Mouse (Mus musculus) hindbrain, embryonic 10.5 days (tissue): Measurements from ENCODE around the gene Fbxo48. TPM values are rescaled to one million over a fixed set of nuclear protein-coding genes. Genes with fewer than 3 reads are reported as not detected.

ENCODE experiments used
- DNase-seq: peaks from one replicate; pipeline ENCODE4 v3.0.0-alpha.2; 2017; ENCODE audit warnings: low spot score
- H3K27ac ChIP-seq: fragments of 300-500 bp; sonication (generic); 2 replicates; pipeline ENCODE4 v1.5.1; 2016; ENCODE audit warnings: mild to moderate bottlenecking, moderate library complexity
- H3K27me3 ChIP-seq: fragments of 300-500 bp; sonication (generic); 2 replicates; pipeline ENCODE4 v1.6.1; 2016; ENCODE audit warnings: mild to moderate bottlenecking; ENCODE audit not compliant: poor library complexity, insufficient read depth, severe bottlenecking
- H3K36me3 ChIP-seq: fragments of 300-500 bp; sonication (generic); 2 replicates; pipeline ENCODE4 v1.6.1; 2016; ENCODE audit warnings: mild to moderate bottlenecking, moderate library complexity
- H3K4me1 ChIP-seq: fragments of 300-500 bp; sonication (generic); replicated peaks from 2 replicates; pipeline ENCODE4 v1.6.1; 2016; ENCODE audit warnings: mild to moderate bottlenecking
- H3K4me3 ChIP-seq: fragments of 300-500 bp; sonication (generic); 2 replicates; pipeline ENCODE4 v1.5.1; 2016; ENCODE audit warnings: mild to moderate bottlenecking, moderate library complexity
- H3K9me3 ChIP-seq: fragments of 300-500 bp; sonication (generic); 2 replicates; pipeline ENCODE4 v1.6.1; 2016; ENCODE audit warnings: mild to moderate bottlenecking, moderate library complexity
- WGBS: fragments of 180-500 bp; shearing (Covaris S2); methylation state at CpG from one replicate; pipeline ENCODE4 v1.1.7; 2016; 5-methylcytosine and 5-hydroxymethylcytosine counted together
- polyA plus RNA-seq: library from polyadenylated mRNA; unstranded; fragments of >200 nt; fragmentation: Nextera tagmentation; extraction: Ambion mirVana; gene quantifications from 2 replicates; pipeline ENCODE4 v1.2.1, GENCODE M21; 2016

Gene Fbxo48
- polyA plus RNA-seq, 1 experiment from 2014 or later: 1.2 TPM

DNA sequence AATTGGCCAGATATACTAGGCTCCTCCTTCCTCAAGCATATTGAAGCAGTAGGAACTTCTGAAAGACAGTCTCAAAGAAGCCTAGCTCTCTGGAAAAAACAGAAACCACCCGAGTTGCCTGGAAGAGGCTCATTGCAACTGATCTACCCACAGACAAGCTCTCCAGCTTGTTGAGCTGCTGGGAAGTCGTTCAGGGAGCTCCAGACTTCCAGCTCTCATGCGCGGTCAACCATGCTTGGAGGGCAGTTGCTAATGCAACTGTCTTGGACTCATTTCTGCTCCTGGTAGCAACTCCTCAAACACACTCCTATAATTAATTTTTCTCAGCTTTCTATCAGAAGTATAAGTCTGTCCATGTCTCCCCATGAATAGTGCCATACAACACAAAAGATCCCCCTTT is 8.2 kb upstream of the Fbxo48 start:
- Histone ChIP-seq H3K27me3 (no peaks in the 10 kb centered on the region), H3K36me3 (no peaks in the 10 kb centered on the region), H3K4me1 (peaks cover 11% of the 10 kb centered on the region; the same call in 1 of the 2 replicates), H3K27ac (no peak overlapping the region), H3K4me3 (no peak overlapping the region), H3K9me3 (no peaks in the 10 kb centered on the region)
- WGBS: 89% methylated on average over 4 of the region's 4 CpGs
- DNase-seq: no peak

DNA sequence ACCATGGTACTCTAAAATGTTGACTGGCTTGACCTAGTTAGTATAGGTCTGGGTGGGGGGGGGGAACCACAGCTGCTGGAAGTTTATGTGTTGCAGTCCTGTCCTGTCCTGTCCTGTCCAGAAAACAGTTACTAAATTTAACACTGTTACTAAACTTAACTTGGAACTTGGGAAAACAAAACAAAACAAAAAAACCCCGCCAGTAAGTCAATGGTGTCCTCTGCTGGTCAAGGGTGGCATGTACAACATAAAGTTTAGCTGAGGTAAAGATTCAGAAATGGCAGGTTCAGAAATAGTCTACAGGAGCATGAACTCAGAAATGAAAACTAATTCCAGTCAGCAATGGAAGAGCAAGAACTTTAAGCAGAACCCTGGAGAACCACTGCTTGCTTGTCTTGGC is 2.4 kb upstream of the Fbxo48 start:
- DNase-seq: peak; percentile 17
- Histone ChIP-seq H3K4me3 (no peak overlapping the region), H3K4me1 (peaks cover 20% of the 10 kb centered on the region), H3K27ac (no peak overlapping the region), H3K9me3 (no peaks in the 10 kb centered on the region), H3K27me3 (no peaks in the 10 kb centered on the region), H3K36me3 (peaks cover 6% of the 10 kb centered on the region; the same call in 1 of the 2 replicates)
- WGBS: 11% methylated on average over 1 of the region's 1 CpGs

DNA sequence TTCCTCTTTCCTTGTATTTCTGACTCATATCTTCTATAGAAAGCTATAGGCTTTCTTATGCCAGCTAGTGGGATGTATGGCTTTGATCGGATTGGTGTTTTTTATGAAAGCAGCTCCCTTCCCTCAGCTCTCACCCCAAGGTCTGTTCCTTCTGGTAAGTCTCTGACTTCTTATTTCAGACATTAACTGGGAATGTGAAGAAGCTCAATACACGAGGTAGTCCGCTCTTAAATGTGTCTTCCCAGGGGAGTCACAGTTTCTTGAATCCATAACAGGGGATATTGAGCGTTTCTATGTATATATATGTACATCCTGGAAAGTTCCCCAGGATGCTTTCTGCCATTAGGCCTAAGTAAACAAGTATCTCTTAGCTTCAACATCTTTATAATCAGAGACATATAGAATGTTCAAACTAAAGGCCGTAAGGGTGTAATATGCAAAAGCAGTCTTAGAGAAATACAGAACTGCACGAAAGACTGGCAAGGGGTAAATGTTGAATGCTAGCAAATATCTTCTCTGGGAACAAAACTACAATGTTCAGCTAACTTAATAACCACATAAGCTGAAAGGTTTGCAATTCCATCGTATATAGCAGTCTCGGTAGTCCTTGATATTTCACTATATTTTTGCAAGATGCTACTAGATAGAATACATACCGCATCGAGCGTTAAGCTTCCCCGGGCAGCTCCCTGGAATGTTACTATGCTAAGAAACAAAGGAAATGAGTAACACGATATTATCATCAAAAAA is 774 bp upstream of the Fbxo48 start:
- Histone ChIP-seq H3K27ac (peak overlapping the region; percentile 87), H3K27me3 (no peaks in the 10 kb centered on the region), H3K36me3 (peaks cover 11% of the 10 kb centered on the region; the same call in 1 of the 2 replicates), H3K9me3 (no peaks in the 10 kb centered on the region), H3K4me3 (peak overlapping the region; percentile 63), H3K4me1 (peaks cover 20% of the 10 kb centered on the region)
- 54% methylated on average over 13 of the region's 13 CpGs for WGBS
- no peak for DNase-seq

GRCm38 (mm10) chr11:16951761-16952010 is 511 bp downstream of the Fbxo48 start:
- no peak for DNase-seq
- WGBS: 9% methylated on average over 9 of the region's 9 CpGs
- H3K4me1 ChIP-seq: peaks cover 20% of the 10 kb centered on the region
- H3K27ac ChIP-seq: peak overlapping the region; percentile 87
- peaks cover 19% of the 10 kb centered on the region for H3K36me3 ChIP-seq
- peak overlapping the region; percentile 63 for H3K4me3 ChIP-seq
- no peaks in the 10 kb centered on the region for H3K27me3 ChIP-seq
- no peaks in the 10 kb centered on the region for H3K9me3 ChIP-seq

DNA sequence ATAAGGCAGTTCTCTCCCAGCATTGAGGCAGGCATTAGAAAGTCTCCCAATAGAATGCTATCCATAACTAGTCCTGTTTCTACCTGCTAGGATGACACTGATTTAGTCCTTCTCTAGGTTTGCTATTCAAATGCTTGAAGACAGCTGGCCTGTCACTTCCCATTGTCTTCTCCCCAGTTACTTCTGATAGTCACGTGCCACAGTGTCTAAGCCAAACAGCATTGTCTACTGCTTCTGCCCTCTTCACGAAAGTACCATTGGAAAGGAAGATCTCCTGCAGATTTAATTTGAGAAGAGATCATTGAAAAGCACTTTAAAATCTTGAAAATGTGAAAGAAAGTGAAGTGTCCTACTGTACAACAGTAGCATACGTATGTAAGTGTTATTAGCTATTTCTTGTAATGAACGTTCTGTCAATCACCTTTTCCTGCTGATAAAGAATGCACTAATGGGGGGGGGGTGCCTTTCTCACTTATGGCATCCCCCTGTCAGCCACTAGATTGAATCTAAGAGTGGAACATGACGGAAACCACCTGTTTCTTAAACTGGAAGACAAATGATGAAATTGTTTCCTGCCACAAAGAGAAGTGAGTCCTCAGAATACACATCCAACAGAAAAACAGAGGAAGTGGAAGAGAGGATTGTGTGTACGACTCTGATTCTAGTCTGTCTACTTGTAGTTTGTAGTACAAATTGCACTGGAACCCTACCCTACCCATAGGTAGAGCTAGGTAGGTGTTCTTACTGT is 5.1 kb downstream of the Fbxo48 start:
- peaks cover 26% of the 10 kb centered on the region for H3K36me3 ChIP-seq
- peaks cover 11% of the 10 kb centered on the region for H3K4me1 ChIP-seq
- H3K9me3 ChIP-seq: no peaks in the 10 kb centered on the region
- WGBS: 89% methylated on average over 6 of the region's 6 CpGs
- no peak overlapping the region for H3K4me3 ChIP-seq
- H3K27ac ChIP-seq: no peak overlapping the region
- no peaks in the 10 kb centered on the region for H3K27me3 ChIP-seq
- DNase-seq: no peak

GRCm38 (mm10) chr11:16957030-16957429 is 5.9 kb downstream of the Fbxo48 start:
- H3K9me3 ChIP-seq: no peaks in the 10 kb centered on the region
- no peaks in the 10 kb centered on the region for H3K27me3 ChIP-seq
- peaks cover 4% of the 10 kb centered on the region for H3K4me1 ChIP-seq
- H3K36me3 ChIP-seq: peaks cover 26% of the 10 kb centered on the region
- no peak for DNase-seq
- WGBS: 94% methylated on average over 6 of the region's 6 CpGs
- H3K4me3 ChIP-seq: no peak overlapping the region
- H3K27ac ChIP-seq: no peak overlapping the region

DNA sequence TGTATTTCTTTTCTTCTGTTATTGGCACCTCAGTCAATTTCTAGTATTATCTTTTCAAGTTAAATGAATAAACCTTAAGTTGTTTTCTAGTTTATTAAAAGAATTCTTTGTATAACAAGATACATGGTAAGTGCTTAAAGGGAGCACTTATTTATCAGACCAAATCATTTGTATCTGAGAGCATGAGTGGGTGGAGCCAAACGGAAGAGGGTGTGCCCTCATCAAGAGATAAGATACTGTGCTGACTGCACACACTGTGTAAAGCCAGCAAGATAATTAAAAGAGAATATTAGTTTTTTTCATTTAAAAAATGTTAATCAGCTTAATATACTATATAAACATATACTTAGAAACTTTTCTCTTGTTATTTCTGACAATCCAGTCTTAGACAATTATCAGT is 7.3 kb downstream of the Fbxo48 start:
- Histone ChIP-seq H3K4me1 (no peaks in the 10 kb centered on the region), H3K36me3 (peaks cover 22% of the 10 kb centered on the region)

DNA sequence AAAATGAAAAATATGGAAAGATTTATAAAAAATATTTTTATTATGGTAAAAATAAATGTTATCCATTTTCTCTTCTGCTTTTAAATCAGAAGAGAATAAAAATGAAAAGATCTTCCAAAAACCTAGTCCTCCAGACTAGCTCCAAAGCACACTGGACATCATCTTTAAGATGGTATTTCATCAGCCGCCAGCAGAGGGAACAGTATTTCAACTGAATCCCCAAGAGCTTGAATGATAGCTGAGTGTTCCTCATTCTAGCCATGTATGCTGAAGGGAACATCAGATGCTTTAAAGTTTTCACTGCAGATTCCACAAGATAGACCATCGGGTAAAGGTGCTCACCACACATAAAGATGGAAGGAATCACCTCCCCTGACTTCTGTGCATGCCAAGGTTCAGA is 16.6 kb downstream of the Fbxo48 start:
- H3K4me3 ChIP-seq: no peak overlapping the region
- DNase-seq: peak; percentile 21
- no peaks in the 10 kb centered on the region for H3K27me3 ChIP-seq
- 45% methylated on average over 2 of the region's 2 CpGs for WGBS
- H3K4me1 ChIP-seq: no peaks in the 10 kb centered on the region
- H3K27ac ChIP-seq: no peak overlapping the region
- no peaks in the 10 kb centered on the region for H3K9me3 ChIP-seq
- no peaks in the 10 kb centered on the region for H3K36me3 ChIP-seq

More for the DNA sequence above, 7.3 kb downstream of the Fbxo48 start:
- H3K4me3 ChIP-seq: no peak overlapping the region
- H3K27me3 ChIP-seq: no peaks in the 10 kb centered on the region
- no peak for DNase-seq
- no peak overlapping the region for H3K27ac ChIP-seq
- WGBS: 91% methylated on average over 1 of the region's 1 CpGs
- no peaks in the 10 kb centered on the region for H3K9me3 ChIP-seq

- Histone ChIP-seq H3K4me1 (no peaks in the 10 kb centered on the region), H3K27me3 (no peaks in the 10 kb centered on the region), H3K27ac (no peak overlapping the region), H3K36me3 (no peaks in the 10 kb centered on the region), H3K4me3 (no peak overlapping the region), H3K9me3 (no peaks in the 10 kb centered on the region)
- DNase-seq: no peak
- 77% methylated on average over 2 of the region's 2 CpGs for WGBS
Observed at GRCm38 (mm10) chr11:16969650-16970049, 18.5 kb downstream of the Fbxo48 start.

DNA sequence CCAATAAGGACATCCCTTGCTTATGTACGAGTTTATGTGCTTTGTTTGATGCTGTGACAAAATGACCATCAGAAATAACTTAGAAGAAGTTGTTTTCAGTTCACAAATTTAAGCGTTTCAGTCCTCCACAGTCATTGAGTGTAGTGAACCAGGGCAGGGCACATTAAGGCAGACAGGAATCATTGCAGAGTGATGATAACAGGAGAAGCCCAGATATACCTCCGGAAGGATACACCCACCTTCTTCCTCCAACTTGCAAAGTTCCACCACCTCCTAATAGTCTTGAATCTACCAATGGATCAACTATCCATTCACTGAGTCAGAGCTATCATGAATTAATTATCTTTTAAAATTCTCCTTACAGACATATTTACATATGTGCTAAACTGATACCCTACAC is 20.9 kb downstream of the Fbxo48 start:
- Histone ChIP-seq H3K9me3 (no peaks in the 10 kb centered on the region), H3K4me3 (no peak overlapping the region), H3K27ac (no peak overlapping the region), H3K4me1 (no peaks in the 10 kb centered on the region), H3K36me3 (no peaks in the 10 kb centered on the region), H3K27me3 (no peaks in the 10 kb centered on the region)
- 87% methylated on average over 3 of the region's 3 CpGs for WGBS
- no peak for DNase-seq

DNA sequence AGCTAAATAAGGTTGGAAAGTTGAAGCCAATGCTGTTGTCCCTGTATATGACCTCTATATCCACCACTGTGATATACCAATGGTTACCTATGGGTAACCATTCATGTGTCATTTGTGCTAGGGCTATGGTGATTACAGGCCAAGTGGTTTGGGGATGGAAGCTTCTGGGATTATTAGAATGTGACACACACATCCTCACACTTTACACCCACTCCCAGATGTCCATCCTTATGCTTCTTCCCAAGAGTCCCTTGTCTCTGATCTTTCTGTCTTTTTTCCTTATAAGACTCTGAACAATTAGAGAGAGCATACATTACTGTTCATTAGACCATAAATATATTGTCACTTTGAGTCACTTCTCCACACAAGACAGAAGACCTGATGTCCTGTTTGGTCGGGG is 21.9 kb downstream of the Fbxo48 start:
- H3K4me3 ChIP-seq: no peak overlapping the region
- no peak for DNase-seq
- H3K27ac ChIP-seq: no peak overlapping the region
- no peaks in the 10 kb centered on the region for H3K4me1 ChIP-seq
- WGBS: 95% methylated on average over 1 of the region's 1 CpGs
- no peaks in the 10 kb centered on the region for H3K9me3 ChIP-seq
- H3K36me3 ChIP-seq: no peaks in the 10 kb centered on the region
- H3K27me3 ChIP-seq: no peaks in the 10 kb centered on the region

GRCm38 (mm10) chr11:16976937-16977336 is 25.8 kb downstream of the Fbxo48 start:
- WGBS: 81% methylated on average over 4 of the region's 4 CpGs
- Histone ChIP-seq H3K9me3 (no peaks in the 10 kb centered on the region), H3K27me3 (no peaks in the 10 kb centered on the region), H3K36me3 (no peaks in the 10 kb centered on the region), H3K27ac (no peak overlapping the region), H3K4me1 (no peaks in the 10 kb centered on the region), H3K4me3 (no peak overlapping the region)
- no peak for DNase-seq

DNA sequence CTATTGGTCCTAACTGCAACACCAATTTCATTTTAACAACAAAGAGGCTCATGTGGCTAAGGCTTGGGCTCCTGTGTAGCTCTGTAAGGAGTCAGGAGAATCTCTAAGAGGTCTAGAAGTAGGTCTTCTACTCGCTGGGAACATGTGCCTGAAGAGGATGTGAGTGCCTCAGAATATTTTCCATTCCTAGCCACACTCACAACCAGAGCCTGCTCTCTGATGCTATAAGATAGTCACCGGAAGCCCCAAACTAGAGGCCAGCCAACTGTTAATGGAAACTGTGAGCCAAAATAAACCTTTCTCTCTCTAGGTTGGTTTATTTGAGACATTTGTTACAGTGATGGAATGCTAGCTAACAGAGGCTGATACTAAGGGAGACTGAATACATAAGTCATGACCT is 26.4 kb downstream of the Fbxo48 start:
- H3K9me3 ChIP-seq: no peaks in the 10 kb centered on the region
- H3K27ac ChIP-seq: no peak overlapping the region
- H3K4me1 ChIP-seq: no peaks in the 10 kb centered on the region
- no peak for DNase-seq
- no peaks in the 10 kb centered on the region for H3K27me3 ChIP-seq
- H3K36me3 ChIP-seq: no peaks in the 10 kb centered on the region
- no peak overlapping the region for H3K4me3 ChIP-seq
- WGBS: 78% methylated on average over 2 of the region's 2 CpGs
